Mouse (Mus musculus): ENCODE results near the gene Slc6a5. TPM values are rescaled to one million over a fixed set of nuclear protein-coding genes. Genes with fewer than 3 reads are reported as not detected.

The Slc6a5 gene
- not detected in 2 replicates for polyA plus RNA-seq (2014; fragmentation: Nextera tagmentation; extraction: Ambion mirVana)

DNA sequence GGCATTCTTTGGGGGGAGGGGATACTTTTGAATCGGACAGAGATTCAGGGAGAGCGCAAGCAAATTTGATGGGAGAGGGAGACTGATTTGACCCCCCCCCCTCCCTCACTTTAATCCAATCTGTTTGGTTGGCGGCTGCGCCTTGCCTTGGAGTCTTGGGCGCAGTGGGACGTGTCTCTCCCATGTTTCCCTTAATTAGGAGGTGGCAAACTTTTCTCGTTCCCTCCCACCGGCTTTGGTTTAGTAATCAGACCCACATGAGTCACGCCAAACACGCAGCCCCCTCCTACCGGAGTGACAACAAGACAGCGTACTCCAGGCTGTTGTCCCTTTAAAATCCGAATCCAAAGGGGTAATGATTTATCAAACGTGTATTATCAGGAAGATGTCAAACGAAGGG is at the start of gene Slc6a5:
Gene Slc6a5 (plus strand): TSS at position 297 of the 400 bp plus-strand sequence.
- H3K4me1 ChIP-seq (replicated peaks; ENCODE audit: control insufficient read depth, insufficient read depth, low read length), result 0 out of 2 replicates have a peak, but pooled peaks cover 4% of the 10 kb centered on the region
- H3K27ac ChIP-seq (ENCODE audit: low read depth, low read length), result no peak within 1 kb of the TSS
- peaks cover 99% of the 10 kb centered on the region for H3K27me3 ChIP-seq (ENCODE audit: control insufficient read depth, insufficient read depth, low read length)
- no peak within 1 kb of the TSS for H3K4me2 ChIP-seq (ENCODE audit: low read depth, low read length, severe bottlenecking)
- H3K4me3 ChIP-seq (ENCODE audit: low read depth, low read length), result no peak within 1 kb of the TSS
- WGBS, result under 1% methylated on average over 15 of the region's 15 CpGs
- H3K36me3 ChIP-seq (ENCODE audit: control insufficient read depth, insufficient read depth, low read length), result no peaks in the 10 kb centered on the region
- DNase-seq (ENCODE audit: low spot score) (peak; percentile 51), ATAC-seq (replicated peaks; ENCODE audit: low FRiP score) (no peak)
- no peaks in the 10 kb centered on the region for H3K9me3 ChIP-seq (ENCODE audit: control insufficient read depth, low read length)
- no peak within 1 kb of the TSS for H3K9ac ChIP-seq (ENCODE audit: low read length)

DNA sequence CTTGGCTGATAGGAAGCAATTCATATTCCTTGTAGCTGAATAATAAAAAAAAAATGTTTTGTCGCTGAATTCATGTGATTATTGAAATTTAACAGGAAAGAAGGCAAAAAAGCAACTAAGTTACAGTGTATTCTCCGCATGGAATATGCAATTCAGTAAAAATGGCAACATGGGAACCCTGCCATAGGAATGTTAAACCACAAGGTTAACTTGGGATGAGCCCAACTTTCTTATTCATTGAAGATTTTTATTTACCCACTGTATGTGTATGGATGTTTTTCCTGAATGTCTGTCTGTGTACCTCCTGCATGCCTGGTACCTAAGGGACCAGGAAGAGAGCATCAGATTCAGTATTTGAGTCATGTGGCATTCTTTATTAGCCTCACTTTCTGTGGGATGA is 48.8 kb upstream of the Slc6a5 start:
- Histone ChIP-seq H3K27me3 (ENCODE audit: control insufficient read depth, insufficient read depth, low read length) (no peaks in the 10 kb centered on the region), H3K4me2 (ENCODE audit: low read depth, low read length, severe bottlenecking) (no peak overlapping the region), H3K9me3 (ENCODE audit: control insufficient read depth, low read length) (no peaks in the 10 kb centered on the region), H3K9ac (ENCODE audit: low read length) (no peak overlapping the region), H3K4me3 (ENCODE audit: low read depth, low read length) (no peak overlapping the region), H3K27ac (ENCODE audit: low read depth, low read length) (no peak overlapping the region), H3K4me1 (replicated peaks; ENCODE audit: control insufficient read depth, insufficient read depth, low read length) (no peaks in the 10 kb centered on the region), H3K36me3 (ENCODE audit: control insufficient read depth, insufficient read depth, low read length) (no peaks in the 10 kb centered on the region; the same call in 1 of the 2 replicates)
- no peak for ATAC-seq (replicated peaks; ENCODE audit: low FRiP score)
- WGBS, result 97% methylated on average over 2 of the region's 2 CpGs
- DNase-seq (ENCODE audit: low spot score), result no peak

DNA sequence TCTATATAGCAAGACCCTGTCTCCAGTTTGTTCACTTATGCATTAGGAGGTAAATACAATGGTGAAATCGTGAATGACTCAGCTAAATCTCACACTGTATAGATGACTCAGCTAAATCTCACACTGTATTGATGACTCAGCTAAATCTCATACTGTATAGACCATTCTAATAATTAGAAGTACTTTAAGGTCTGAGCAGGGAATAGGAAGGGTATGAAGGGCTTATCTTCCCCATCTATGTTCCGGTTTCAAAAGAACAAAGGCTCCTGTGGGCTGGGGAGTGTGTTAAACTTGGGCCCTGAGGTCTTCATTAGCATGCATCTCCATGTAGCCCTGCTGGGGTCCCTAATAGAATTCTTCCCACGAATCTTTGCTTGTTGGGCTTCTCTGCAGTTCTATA is 46.2 kb upstream of the Slc6a5 start:
- 44% methylated on average over 3 of the region's 3 CpGs for WGBS
- no peak overlapping the region for H3K9ac ChIP-seq (ENCODE audit: low read length)
- no peak overlapping the region for H3K4me3 ChIP-seq (ENCODE audit: low read depth, low read length)
- no peaks in the 10 kb centered on the region for H3K27me3 ChIP-seq (ENCODE audit: control insufficient read depth, insufficient read depth, low read length)
- no peaks in the 10 kb centered on the region for H3K36me3 ChIP-seq (ENCODE audit: control insufficient read depth, insufficient read depth, low read length)
- no peak overlapping the region for H3K4me2 ChIP-seq (ENCODE audit: low read depth, low read length, severe bottlenecking)
- H3K27ac ChIP-seq (ENCODE audit: low read depth, low read length), result no peak overlapping the region
- DNase-seq (ENCODE audit: low spot score) (no peak), ATAC-seq (replicated peaks; ENCODE audit: low FRiP score) (peak; percentile 73)
- no peaks in the 10 kb centered on the region for H3K4me1 ChIP-seq (replicated peaks; ENCODE audit: control insufficient read depth, insufficient read depth, low read length)
- H3K9me3 ChIP-seq (ENCODE audit: control insufficient read depth, low read length), result no peaks in the 10 kb centered on the region

- no peak overlapping the region for H3K9ac ChIP-seq (ENCODE audit: low read length)
- H3K4me2 ChIP-seq (ENCODE audit: low read depth, low read length, severe bottlenecking), result no peak overlapping the region
- ATAC-seq (replicated peaks; ENCODE audit: low FRiP score), result no peak
- 84% methylated on average over 5 of the region's 5 CpGs for WGBS
- H3K27ac ChIP-seq (ENCODE audit: low read depth, low read length), result no peak overlapping the region
- no peak for DNase-seq (ENCODE audit: low spot score)
- no peak overlapping the region for H3K4me3 ChIP-seq (ENCODE audit: low read depth, low read length)
- no peaks in the 10 kb centered on the region for H3K36me3 ChIP-seq (ENCODE audit: control insufficient read depth, insufficient read depth, low read length)
- no peaks in the 10 kb centered on the region for H3K4me1 ChIP-seq (replicated peaks; ENCODE audit: control insufficient read depth, insufficient read depth, low read length)
- H3K9me3 ChIP-seq (ENCODE audit: control insufficient read depth, low read length), result no peaks in the 10 kb centered on the region
- H3K27me3 ChIP-seq (ENCODE audit: control insufficient read depth, insufficient read depth, low read length), result no peaks in the 10 kb centered on the region
Observed at GRCm38 (mm10) chr7:49869656-49870055, 40.3 kb upstream of the Slc6a5 start.

DNA sequence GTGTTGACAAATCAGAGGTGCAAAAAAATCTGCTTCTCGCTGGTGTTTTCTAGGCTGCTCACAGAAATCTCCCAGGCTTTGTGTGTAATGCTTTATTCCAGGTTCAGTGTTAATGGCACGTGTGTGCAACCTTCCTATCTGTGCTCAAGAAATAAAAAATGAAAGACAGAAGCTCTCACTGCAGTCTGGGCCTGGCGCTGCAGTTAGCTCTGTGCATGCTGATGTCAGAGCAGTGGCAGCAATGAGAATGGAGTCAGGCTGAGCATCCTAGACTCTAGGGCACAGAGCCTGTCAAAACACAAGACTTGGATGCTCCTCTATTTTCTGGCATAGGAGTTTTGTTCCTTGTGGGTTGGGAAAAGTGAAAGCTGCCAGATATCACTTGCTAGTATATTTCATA is 39.7 kb upstream of the Slc6a5 start:
- 85% methylated on average over 3 of the region's 3 CpGs for WGBS
- no peak for ATAC-seq (replicated peaks; ENCODE audit: low FRiP score)

DNA sequence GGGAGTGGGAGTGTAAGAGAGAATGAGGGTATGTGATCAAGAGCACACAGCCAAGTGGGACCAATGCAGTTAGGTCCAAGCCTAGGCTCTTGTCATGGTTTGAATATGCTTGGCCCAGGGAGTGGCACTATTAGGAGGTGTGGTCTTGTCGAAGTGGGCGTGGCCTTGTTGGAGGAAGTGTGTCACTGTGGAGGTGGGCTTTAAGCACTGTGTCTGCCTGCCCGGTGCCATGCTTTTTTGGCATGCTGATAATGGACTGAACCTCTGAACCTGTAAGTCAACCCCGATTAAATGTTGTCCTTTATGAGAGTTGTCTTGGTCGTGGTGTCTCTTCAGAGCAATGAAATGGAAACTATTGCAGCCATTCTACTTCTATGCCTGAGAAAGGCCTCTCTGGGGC is 32.6 kb upstream of the Slc6a5 start:
- Histone ChIP-seq H3K4me2 (ENCODE audit: low read depth, low read length, severe bottlenecking) (no peak overlapping the region), H3K27me3 (ENCODE audit: control insufficient read depth, insufficient read depth, low read length) (no peaks in the 10 kb centered on the region), H3K27ac (ENCODE audit: low read depth, low read length) (no peak overlapping the region), H3K4me3 (ENCODE audit: low read depth, low read length) (no peak overlapping the region), H3K36me3 (ENCODE audit: control insufficient read depth, insufficient read depth, low read length) (no peaks in the 10 kb centered on the region), H3K9me3 (ENCODE audit: control insufficient read depth, low read length) (no peaks in the 10 kb centered on the region), H3K4me1 (replicated peaks; ENCODE audit: control insufficient read depth, insufficient read depth, low read length) (0 out of 2 replicates have a peak, but pooled peaks cover 5% of the 10 kb centered on the region), H3K9ac (ENCODE audit: low read length) (no peak overlapping the region)
- ATAC-seq (replicated peaks; ENCODE audit: low FRiP score), result no peak
- WGBS, result 81% methylated on average over 5 of the region's 5 CpGs
- no peak for DNase-seq (ENCODE audit: low spot score)

More for the DNA sequence above, 39.7 kb upstream of the Slc6a5 start:
- H3K36me3 ChIP-seq (ENCODE audit: control insufficient read depth, insufficient read depth, low read length), result no peaks in the 10 kb centered on the region
- no peak overlapping the region for H3K27ac ChIP-seq (ENCODE audit: low read depth, low read length)
- H3K9me3 ChIP-seq (ENCODE audit: control insufficient read depth, low read length), result no peaks in the 10 kb centered on the region
- H3K27me3 ChIP-seq (ENCODE audit: control insufficient read depth, insufficient read depth, low read length), result no peaks in the 10 kb centered on the region
- no peaks in the 10 kb centered on the region for H3K4me1 ChIP-seq (replicated peaks; ENCODE audit: control insufficient read depth, insufficient read depth, low read length)
- H3K4me3 ChIP-seq (ENCODE audit: low read depth, low read length), result no peak overlapping the region
- no peak for DNase-seq (ENCODE audit: low spot score)
- no peak overlapping the region for H3K4me2 ChIP-seq (ENCODE audit: low read depth, low read length, severe bottlenecking)
- no peak overlapping the region for H3K9ac ChIP-seq (ENCODE audit: low read length)

GRCm38 (mm10) chr7:49879051-49879450 is 30.9 kb upstream of the Slc6a5 start:
- no peaks in the 10 kb centered on the region for H3K36me3 ChIP-seq (ENCODE audit: control insufficient read depth, insufficient read depth, low read length)
- no peak overlapping the region for H3K27ac ChIP-seq (ENCODE audit: low read depth, low read length)
- 0 out of 2 replicates have a peak, but pooled peaks cover 10% of the 10 kb centered on the region for H3K4me1 ChIP-seq (replicated peaks; ENCODE audit: control insufficient read depth, insufficient read depth, low read length)
- 27% methylated on average over 13 of the region's 13 CpGs for WGBS
- no peaks in the 10 kb centered on the region for H3K27me3 ChIP-seq (ENCODE audit: control insufficient read depth, insufficient read depth, low read length)
- DNase-seq (ENCODE audit: low spot score), result no peak
- no peak overlapping the region for H3K9ac ChIP-seq (ENCODE audit: low read length)
- H3K4me3 ChIP-seq (ENCODE audit: low read depth, low read length), result no peak overlapping the region
- H3K4me2 ChIP-seq (ENCODE audit: low read depth, low read length, severe bottlenecking), result no peak overlapping the region
- ATAC-seq (replicated peaks; ENCODE audit: low FRiP score), result no peak
- no peaks in the 10 kb centered on the region for H3K9me3 ChIP-seq (ENCODE audit: control insufficient read depth, low read length)

- H3K9me3 ChIP-seq (ENCODE audit: control insufficient read depth, low read length), result no peaks in the 10 kb centered on the region
- no peak overlapping the region for H3K27ac ChIP-seq (ENCODE audit: low read depth, low read length)
- H3K4me3 ChIP-seq (ENCODE audit: low read depth, low read length), result no peak overlapping the region
- no peak for DNase-seq (ENCODE audit: low spot score)
- 0 out of 2 replicates have a peak, but pooled peaks cover 10% of the 10 kb centered on the region for H3K4me1 ChIP-seq (replicated peaks; ENCODE audit: control insufficient read depth, insufficient read depth, low read length)
- 79% methylated on average over 8 of the region's 8 CpGs for WGBS
- H3K4me2 ChIP-seq (ENCODE audit: low read depth, low read length, severe bottlenecking), result no peak overlapping the region
- ATAC-seq (replicated peaks; ENCODE audit: low FRiP score), result no peak
- H3K36me3 ChIP-seq (ENCODE audit: control insufficient read depth, insufficient read depth, low read length), result no peaks in the 10 kb centered on the region
- no peaks in the 10 kb centered on the region for H3K27me3 ChIP-seq (ENCODE audit: control insufficient read depth, insufficient read depth, low read length)
- no peak overlapping the region for H3K9ac ChIP-seq (ENCODE audit: low read length)
Observed at GRCm38 (mm10) chr7:49879998-49880707, 29.8 kb upstream of the Slc6a5 start.

DNA sequence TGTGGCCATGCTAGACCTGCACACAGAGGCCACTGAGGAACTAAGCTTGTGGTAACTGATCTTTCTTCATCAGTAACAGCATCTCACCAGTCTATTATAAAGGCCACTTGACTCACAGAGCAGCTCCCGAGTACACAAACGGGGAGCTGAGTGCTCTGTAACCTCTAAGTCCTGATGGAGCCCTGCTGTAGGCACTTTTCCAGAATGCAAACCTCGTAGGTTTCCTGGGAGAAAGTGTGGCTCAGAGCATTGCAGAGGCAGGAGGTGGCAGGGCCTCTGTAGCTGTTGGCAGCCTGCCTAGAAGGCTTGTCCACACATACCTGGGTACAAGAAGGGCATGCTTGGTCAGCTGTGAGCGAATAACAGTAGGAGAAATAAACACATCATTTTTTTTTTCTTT is 27.7 kb upstream of the Slc6a5 start:
- Histone ChIP-seq H3K27me3 (ENCODE audit: control insufficient read depth, insufficient read depth, low read length) (no peaks in the 10 kb centered on the region), H3K9me3 (ENCODE audit: control insufficient read depth, low read length) (no peaks in the 10 kb centered on the region), H3K4me1 (replicated peaks; ENCODE audit: control insufficient read depth, insufficient read depth, low read length) (0 out of 2 replicates have a peak, but pooled peaks cover 10% of the 10 kb centered on the region), H3K9ac (ENCODE audit: low read length) (no peak overlapping the region), H3K4me2 (ENCODE audit: low read depth, low read length, severe bottlenecking) (no peak overlapping the region), H3K36me3 (ENCODE audit: control insufficient read depth, insufficient read depth, low read length) (no peaks in the 10 kb centered on the region), H3K27ac (ENCODE audit: low read depth, low read length) (no peak overlapping the region), H3K4me3 (ENCODE audit: low read depth, low read length) (no peak overlapping the region)
- no peak for DNase-seq (ENCODE audit: low spot score)
- ATAC-seq (replicated peaks; ENCODE audit: low FRiP score), result no peak
- WGBS, result 35% methylated on average over 4 of the region's 4 CpGs

Measured in forebrain, embryonic 11.5 days (tissue).